Comparison of ENCODE assay signal across 8 mouse cellular contexts in the genomic region with DNA sequence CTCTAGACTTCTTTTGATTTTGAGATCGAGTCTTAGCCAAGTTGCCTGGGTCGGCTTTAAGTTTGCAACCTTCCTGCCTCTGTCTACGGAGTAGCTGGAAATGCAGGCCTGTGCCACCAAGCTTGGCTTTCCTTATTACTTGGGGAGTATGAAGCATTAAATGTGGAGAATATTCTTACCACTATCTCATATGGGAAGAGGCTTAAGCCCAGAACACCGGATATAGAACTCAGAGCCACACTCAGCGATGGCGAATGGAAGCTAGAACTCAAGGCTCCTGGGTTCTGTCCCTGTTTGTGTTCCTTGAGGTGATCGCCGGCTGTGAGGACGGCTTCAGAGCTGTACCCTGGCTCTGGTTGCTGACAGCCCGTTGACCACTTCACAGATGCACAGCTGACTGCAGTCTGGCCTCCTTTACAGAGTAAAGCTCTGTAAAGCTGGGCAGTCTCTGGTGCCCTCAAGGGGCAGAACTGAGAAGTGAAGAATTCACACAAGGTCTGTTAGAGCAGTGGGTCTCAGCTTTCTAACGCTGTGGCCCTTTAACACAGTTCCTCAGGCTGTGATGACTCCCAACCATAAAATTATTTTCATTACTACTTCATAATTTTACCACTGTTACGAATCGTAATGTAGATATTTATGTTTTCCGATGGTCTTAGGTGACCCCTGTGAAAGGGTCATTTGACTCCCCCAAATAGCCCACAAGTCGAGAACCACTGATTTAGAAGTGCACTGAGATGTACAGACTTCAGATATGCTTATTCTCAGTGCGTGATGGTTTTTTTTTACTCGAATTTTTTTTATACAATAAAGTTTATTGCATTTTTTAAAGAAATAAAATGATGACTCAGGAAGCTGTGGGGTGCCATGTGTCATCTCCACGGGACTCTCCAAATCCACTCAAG. TPM values are rescaled to one million over a fixed set of nuclear protein-coding genes. Genes with fewer than 3 reads are reported as not detected.
DNase-seq lines count a peak whose midpoint lies in the region; ATAC-seq lines count a peak whose summit lies in the region.

No protein-coding gene starts in this region.

- no peaks in the 10 kb centered on the region for H3K36me3 ChIP-seq in forebrain, embryonic 10.5 days (replicated peaks)
- H3K36me3 ChIP-seq in neural tube, embryonic 15.5 days, result no peaks in the 10 kb centered on the region

- H3K4me3 ChIP-seq in forebrain, embryonic 10.5 days, result no peak overlapping the region
- no peak overlapping the region for H3K4me3 ChIP-seq in neural tube, embryonic 15.5 days (replicated peaks)

- WGBS in forebrain, embryonic 10.5 days, result 66% methylated on average over 18 of the region's 18 CpGs
- WGBS in neural tube, embryonic 15.5 days, result 63% methylated on average over 18 of the region's 18 CpGs

- H3K9me3 ChIP-seq in forebrain, embryonic 10.5 days, result no peaks in the 10 kb centered on the region
- no peaks in the 10 kb centered on the region for H3K9me3 ChIP-seq in neural tube, embryonic 15.5 days (replicated peaks)

- no peak overlapping the region for H3K4me2 ChIP-seq in neural tube, embryonic 15.5 days

- H3K4me1 ChIP-seq in forebrain, embryonic 10.5 days, result no peaks in the 10 kb centered on the region
- no peaks in the 10 kb centered on the region for H3K4me1 ChIP-seq in neural tube, embryonic 15.5 days

- no peak overlapping the region for H3K27ac ChIP-seq in forebrain, embryonic 10.5 days
- no peak overlapping the region for H3K27ac ChIP-seq in neural tube, embryonic 15.5 days (replicated peaks)

- H3K27me3 ChIP-seq in forebrain, embryonic 10.5 days (ENCODE audit: poor library complexity, severe bottlenecking), result no peaks in the 10 kb centered on the region
- no peaks in the 10 kb centered on the region for H3K27me3 ChIP-seq in neural tube, embryonic 15.5 days (replicated peaks)

- H3K9ac ChIP-seq in neural tube, embryonic 15.5 days (replicated peaks), result no peak overlapping the region

- intact Hi-C loops in heart, postnatal 14 days (cut with DNase I), result loop anchor here (1.0 to 2.0 kb wide), 2 partner anchors 321 to 394 kb away; no protein-coding TSS in a partner anchor

- peak; percentile 96 for ATAC-seq in neural tube, embryonic 15.5 days (ENCODE audit: low FRiP score)

- peak; percentile 68 for DNase-seq in ES-CJ7 (ENCODE audit: low read depth, low spot score)
- DNase-seq in c-Kit-positive CD71-negative TER-119-negative erythroid progenitor cells, embryonic 14.5 days (ENCODE audit: low read depth), result peak; percentile 52
- DNase-seq in forebrain, embryonic 10.5 days (ENCODE audit: extremely low spot score, low spot score), result peak; percentile 69
- DNase-seq in heart, postnatal 14 days, result peak; percentile 65 to 81
- DNase-seq in layer of hippocampus, adult 11-12 months (ENCODE audit: low spot score), result peak; percentile 81
- DNase-seq in lung, adult 18-20 months, result peak; percentile 41 to 62
- peak; percentile 29 for DNase-seq in thymus, postnatal 14 days

RNA-seq across cellular contexts. Expression of gene Nos1ap, which starts 23.6 kb away (rescaled TPM):
- polyA plus RNA-seq in forebrain, embryonic 10.5 days (2016; fragmentation: Nextera tagmentation; extraction: Ambion mirVana), result 9.8 and 10.5 TPM in 2 replicates
- 10 to 100 TPM; 21.8 to 24.0 TPM for total RNA-seq in heart, postnatal 14 days (2021)
- polyA plus RNA-seq in neural tube, embryonic 15.5 days (2015; fragmentation: Nextera tagmentation; extraction: Ambion mirVana), result 18.9 and 19.0 TPM in 2 replicates

RNA-seq across cellular contexts. Expression of gene Olfml2b, which starts 31.1 kb away (rescaled TPM):
- 4.1 and 5.3 TPM in 2 replicates for polyA plus RNA-seq in forebrain, embryonic 10.5 days (2016; fragmentation: Nextera tagmentation; extraction: Ambion mirVana)
- 10 to 100 TPM; 16.6 to 17.3 TPM for total RNA-seq in heart, postnatal 14 days (2021)
- polyA plus RNA-seq in neural tube, embryonic 15.5 days (2015; fragmentation: Nextera tagmentation; extraction: Ambion mirVana), result 7.0 and 8.0 TPM in 2 replicates

Comparison
In these comparisons a context has a peak if more than half of its experiments do, and no peak if none do; other contexts are left out.
1. DNase-seq: peak in every context shown above with its lines; median percentile 81 in layer of hippocampus, adult 11-12 months; 73 in heart, postnatal 14 days; 69 in forebrain, embryonic 10.5 days; 68 in ES-CJ7; 52 in c-Kit-positive CD71-negative TER-119-negative erythroid progenitor cells, embryonic 14.5 days; 52 in lung, adult 18-20 months; 29 in thymus, postnatal 14 days.